Mouse (Mus musculus) thymus, postnatal 0 days (tissue): ENCODE measurements around the gene Prdm5. TPM values are rescaled to one million over a fixed set of nuclear protein-coding genes. Genes with fewer than 3 reads are reported as not detected.

ENCODE experiments used
- DNase-seq: peaks from one replicate; pipeline ENCODE4 v3.0.0-alpha.2; 2015; ENCODE audit warnings: low spot score
- polyA plus RNA-seq: library from polyadenylated mRNA; unstranded; fragments of >200 nt; fragmentation: Nextera tagmentation; extraction: Ambion mirVana; gene quantifications from 2 replicates; pipeline ENCODE4 v1.2.1, GENCODE M21; 2015

The Prdm5 gene
- polyA plus RNA-seq, 1 experiment from 2014 or later = 3.5 TPM

DNA sequence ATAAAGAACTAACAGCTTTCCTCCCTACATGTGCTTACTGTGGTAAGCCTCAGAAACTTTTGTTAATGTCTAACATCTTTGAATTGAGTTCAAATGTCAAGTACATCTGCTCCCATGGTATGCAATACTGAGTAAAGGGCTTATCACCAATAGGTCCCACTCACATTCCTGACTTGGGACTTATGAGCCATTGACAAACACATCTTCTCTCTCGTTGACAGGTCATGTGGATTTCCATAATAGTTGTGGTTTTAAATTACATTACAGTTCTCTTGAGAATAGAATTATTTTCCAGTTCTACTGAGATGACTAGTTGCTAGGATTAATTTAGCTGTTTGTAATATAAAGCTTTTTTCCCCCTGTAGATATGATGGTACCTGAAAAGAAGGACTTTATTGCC, 49.9 kb downstream of the Prdm5 start:
- DNase-seq = no peak

DNA sequence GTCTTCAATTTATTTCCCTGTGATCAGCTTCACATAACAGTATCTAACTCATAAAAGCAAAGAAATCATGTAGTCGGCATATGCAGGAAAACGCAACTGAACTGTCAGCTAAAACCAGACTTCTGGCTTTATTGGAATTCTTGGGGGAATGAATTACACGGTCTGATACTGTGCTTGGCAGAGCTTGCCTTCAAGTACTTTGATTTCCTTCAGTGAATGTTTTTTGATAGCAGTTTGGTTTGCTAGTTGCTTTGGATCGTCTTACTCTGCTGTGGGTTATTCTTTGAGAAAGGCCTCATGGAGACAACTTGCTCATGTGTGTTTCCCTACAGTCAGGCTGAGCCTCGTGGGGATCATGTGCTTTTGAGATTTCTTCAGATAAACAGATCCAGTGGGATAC, 52.7 kb downstream of the Prdm5 start:
- no peak for DNase-seq

DNA sequence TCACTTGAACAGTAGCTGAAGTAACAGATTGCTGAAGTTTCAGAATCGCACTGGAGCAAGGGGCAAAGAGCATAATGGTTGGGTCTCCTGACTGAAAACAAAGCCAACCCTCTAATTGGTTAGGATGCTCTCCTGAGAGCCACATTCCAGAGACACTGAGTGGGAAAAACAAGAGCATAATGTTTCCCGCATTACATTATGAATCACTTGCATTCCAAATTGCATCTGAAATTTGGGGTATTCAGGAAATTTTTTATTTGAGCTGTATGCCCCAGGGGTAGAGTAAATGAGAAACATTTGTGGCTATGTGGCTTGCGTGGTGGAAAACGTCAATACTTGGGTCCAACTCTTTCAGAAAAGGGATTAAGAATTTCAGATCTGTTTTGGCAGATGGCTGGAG, 55.2 kb downstream of the Prdm5 start:
- no peak for DNase-seq

DNA sequence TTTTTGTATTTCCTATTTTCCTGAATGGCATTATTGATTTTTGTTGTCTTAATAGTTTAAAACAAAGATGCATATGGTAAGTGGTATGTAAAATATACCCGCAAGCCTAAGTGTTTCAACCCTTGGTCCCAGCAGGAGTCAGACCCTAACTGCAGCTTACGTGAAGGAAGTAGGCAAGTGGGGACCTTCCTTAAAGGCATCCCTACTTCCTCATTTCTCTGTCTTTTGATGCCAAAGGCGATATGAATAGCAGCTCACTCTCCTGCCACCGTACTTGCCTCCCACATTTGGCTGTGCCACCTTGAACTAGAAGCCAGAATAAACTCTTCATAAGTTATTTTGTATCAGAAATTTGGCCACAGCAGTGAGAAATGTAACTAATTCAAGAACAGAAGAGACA, 63.8 kb downstream of the Prdm5 start:
- DNase-seq = no peak

DNA sequence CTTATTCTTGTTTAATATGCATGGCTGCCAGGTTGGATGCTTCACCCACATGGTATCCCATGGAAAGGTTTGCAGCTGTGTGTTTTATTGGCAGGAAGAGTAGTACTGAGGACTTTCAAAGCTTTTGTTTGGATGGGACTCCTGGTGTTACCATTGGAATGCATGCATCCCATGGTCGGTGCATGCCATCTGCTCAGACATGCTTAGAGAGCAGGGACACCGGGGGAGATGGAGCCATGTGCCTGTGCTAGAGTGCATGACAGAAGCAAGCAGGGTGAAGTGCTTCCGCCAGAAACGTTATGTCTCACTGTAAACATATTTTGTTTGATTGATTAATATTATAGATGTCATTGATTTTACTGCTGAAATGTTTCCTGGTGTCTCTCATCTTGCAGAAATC, 70.3 kb downstream of the Prdm5 start:
- DNase-seq = no peak

DNA sequence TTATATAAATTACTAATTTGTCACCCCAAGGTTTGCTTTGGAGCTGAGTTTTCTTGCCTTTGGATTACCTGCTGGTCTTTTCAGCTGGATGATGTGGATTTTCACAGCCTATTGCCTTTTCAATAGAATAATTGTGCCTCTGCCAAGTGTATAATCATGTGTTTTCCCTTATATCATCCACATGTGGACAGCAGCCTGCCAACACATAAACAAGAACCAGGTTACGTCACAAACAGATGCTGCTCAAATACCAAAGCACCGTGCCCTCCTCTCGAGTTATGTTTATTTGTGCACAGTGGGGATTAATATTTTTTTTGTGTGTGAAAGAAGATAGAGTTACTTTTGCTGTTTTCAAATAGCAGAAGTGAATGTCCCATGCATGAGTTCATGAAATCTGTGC, 70.9 kb downstream of the Prdm5 start:
- DNase-seq = no peak

DNA sequence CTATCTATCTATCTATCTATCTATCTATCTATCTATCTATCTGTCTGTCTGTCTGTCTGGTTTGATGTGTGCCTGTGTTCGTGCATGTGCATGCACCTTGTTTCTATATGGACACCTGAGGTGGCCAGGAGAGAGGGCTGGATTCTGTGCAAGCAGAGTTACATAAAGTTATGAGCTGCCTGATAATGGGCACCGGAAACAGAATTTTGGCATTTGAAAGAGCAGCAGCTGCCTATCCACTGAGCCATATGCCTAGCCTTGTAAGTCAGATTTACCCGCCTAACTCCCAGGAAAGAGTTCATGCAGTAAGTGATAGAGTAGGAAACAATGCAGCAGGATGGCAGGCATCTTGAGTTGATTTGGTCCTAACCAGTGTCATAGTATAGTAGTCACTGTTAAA, 71.4 kb downstream of the Prdm5 start:
- DNase-seq = no peak

DNA sequence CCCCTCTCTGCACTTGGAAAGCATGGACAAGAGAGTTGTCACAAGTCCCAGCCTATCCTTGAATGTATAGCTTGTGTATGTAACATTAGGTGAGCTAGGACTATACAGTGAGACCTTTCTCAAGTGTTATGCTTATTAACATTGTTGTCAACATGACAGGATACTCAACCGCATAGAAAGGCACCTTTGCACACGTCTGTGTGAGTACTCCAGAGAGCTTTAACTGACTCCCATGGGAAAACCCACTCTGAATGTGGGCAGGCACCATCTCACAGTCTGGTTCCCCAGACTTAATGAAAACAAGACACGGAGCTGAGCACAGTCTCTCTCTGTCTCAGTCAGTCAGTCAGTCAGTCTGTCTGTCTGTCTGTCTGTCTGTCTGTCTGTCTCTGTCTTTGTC, 75.2 kb downstream of the Prdm5 start:
- DNase-seq = no peak

DNA sequence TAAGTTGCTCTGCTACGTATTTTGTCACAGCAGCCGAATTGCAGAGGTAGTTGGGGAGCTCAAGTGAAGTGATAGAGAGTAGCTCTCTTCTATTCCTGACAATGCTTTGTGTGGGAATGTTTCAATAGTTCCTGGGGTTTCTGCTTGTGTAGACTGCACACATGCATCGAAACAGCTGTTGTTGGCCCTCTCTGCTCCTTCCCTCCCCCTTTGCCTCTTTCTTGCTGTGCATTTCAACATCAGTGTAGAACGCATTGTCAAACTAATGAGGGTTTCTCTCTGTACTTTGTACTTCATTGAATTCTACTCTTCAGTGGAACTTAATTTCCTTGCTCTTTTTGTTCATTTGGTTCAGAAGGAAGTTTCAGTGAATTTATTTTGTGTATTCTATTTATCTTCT, 75.8 kb downstream of the Prdm5 start:
- DNase-seq = no peak

DNA sequence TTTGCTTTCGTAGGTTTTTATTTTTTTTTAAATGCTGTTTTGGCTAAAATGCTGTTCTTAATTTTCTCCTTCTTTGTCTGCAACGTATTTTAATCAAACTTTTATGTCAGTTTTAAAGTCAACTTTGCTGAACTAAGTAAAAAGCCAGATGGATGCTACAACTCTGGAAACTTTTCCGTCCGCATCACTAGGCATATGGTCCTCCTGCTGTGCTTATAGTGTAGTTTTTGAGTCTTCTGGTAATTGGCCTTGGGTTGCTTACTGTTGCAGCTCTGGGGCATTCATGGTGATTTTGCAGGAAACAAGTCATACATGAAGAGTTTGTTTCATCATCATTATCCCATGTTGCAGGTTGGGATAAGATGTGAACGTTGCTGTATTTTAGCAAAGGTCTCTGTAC, 81.8 kb downstream of the Prdm5 start:
- DNase-seq = no peak

DNA sequence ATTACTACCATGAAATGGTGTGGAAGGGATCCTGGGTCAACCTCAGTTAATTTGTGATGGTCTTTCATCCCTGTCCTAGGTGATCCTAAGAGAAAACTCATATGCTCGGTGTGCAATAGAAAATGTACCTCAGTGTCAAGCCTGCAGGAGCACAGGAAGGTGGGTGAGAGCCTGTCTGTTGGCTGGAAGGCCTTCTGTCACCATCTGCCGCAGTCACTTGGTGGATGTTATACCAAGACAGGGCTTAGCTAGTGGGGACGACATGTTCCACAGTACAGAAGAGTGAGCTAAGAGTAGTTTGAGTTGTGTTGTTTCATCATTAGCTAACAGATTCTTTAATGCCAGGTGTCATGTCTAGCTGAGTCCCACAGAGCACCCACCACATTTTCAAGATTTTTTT, 84.0 kb downstream of the Prdm5 start:
- DNase-seq = no peak

DNA sequence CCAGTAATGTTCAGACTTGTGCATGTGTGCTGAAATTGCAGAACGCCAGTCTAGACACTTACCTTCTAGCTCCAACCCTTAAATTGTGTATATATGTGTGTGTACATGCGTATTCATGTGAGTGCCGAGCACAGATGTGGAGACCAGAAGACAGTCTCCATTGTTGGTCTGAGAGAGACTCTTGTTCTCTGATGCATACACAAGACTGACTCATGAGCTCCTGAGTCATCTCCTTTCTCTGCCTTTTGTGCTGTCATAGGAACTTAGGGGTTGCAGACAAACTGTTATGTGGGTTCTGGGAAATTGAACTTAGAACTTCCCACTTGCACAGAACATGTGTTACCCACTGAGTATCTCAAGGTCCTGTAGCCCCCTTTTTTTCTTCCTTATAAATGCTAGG, 85.4 kb downstream of the Prdm5 start:
- no peak for DNase-seq

DNA sequence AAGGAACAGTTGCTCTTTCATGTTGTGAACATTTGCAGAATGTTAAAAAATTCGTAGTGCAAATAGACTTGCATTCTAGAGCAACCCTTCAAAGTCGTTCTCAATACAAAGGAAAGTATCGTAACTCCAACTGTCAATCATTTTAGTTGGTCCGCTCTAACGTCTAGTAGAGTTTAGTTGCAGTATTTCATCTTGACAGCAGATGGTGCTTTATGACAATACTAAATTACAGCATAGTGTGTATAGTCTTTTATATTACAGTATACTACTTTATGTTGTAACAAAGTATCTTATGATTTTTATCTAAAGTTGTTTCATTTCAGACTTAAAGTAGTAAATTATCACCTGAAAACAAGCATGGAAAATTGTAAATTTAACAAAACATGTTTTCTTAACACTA, 86.1 kb downstream of the Prdm5 start:
- DNase-seq = peak; percentile 47

DNA sequence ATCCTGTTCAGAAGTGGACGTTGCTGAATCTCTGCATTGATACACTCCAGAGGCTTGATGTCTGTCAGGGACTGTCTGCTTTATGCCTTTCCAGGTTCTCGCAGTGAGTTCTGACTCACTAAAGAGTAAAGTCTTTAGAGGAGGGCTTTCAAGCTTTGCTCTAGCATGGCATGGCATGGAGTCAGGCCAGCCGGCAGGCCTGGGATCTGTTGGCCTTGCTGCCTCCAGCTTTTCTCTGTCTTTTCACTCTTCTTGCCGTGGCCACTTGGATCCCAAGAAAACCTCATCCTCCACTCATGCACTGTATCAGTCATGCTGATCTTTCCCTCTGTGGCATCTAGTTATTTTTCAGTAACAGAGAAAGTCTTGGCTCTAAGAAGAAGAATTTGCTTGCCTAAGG, 87.1 kb downstream of the Prdm5 start:
- no peak for DNase-seq

DNA sequence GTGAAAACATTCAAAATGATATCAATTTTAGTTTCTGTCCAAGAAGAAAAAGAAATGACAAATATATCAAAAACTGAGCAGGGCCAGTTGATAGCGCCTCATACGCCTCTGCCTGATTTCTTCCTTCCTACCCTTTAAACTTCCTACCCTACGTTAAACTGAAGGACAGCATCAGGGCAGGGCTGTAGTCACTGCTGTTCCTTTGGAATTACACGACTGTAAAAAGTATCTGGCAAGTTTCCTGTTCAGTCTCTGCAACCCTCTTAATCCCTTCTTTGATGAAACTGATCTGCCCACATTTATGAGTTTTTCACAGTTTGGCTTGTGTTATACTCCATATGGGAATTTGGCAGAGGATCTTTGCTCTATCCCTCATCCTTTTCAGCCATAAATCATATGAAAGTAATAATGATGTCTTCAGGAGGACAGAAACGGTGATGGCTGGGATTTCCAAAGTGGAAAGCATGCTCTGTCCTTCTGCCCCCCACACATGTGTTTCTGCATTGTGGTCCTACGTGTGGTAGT, 93.0 kb downstream of the Prdm5 start:
- DNase-seq = no peak

DNA sequence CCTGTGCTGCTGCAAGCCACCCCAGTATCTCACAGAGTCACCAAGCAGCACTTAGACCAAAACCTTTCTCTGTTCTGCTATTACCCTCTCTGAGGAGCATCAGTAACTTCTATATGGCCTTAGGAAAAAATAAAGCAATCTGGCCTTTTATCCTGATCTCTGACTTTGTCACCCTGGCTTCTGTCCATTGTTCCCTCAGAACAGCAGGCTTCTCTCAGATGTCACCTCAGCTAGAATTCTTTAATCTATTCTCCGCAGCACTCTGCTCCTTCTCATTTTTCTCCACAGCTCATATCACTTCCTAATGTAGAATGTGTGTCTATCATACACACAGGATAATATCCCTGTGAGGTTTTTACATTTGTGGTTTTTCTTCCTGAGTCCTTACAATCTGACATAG, 99.5 kb downstream of the Prdm5 start:
- no peak for DNase-seq

DNA sequence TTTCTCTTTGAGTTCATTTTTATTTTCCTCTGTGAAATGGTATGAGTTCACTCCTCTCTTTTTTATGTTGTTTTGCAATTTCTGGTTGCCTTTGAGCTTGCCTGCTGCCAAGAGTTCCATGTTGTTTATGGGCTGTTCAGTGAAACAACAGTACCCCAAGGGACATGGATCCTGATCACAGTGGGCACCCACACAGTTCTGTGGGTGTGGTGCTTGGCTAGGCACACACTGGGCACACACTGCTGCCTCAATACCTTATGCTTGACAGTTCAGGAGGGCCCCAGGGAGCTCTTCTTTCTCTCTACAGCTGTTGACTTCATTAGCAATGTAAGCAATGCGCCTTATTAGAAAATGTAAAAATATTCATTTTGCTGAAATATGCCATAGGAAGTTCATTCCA, 110.0 kb downstream of the Prdm5 start:
- DNase-seq = no peak

DNA sequence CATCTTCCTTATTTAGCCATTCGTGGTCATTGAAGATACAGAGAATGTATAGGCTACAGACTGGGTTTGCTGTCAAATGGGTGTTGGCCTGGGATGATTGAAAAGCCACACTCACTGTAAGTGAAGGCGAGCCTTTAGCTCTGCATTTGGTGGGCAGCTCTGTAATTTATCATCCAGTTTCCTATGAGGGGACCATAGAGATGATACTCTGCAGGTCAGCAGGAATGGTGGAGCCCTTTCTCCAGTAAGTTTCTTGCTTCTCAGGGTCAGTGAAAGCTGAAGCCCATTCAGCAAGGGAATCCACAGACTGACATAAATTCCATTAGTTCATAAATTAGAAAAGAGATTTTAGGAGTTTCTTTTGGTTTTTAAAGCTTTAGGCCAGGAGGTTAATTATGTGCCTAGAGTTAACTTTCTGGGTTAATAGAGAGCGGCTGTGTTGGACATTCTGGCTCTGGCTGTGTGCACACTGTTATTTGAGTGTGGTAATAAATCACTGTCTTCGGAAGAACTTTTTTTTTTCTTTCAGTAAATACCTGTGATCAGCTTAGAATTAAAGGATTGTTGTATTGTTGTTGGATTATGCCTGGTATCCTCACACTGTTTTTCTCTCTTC, 113.4 kb downstream of the Prdm5 start:
- no peak for DNase-seq

DNA sequence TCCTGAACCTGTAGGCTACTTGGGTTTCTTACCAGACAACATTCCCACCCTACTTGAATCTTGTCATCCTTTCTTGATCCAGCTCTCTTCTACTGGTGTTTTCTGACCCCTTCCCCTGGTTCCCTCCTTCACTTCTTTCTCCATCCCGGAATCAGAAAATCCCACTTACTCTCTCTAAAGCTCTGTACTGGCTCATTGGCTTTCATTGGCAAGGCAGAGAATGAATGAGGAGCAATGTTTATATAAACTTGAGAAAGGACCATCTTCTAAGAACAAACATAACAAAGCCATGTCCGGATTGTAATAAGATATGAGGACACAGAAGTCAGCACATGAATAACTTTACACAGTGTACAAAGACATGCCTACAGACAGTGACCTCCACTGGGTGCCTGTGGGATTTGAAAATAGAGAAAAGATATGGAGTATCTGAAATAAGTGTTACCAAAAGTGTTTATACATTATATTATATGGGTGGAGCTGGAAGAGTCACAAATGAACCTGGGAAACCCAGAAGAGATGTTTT, 127.9 kb downstream of the Prdm5 start:
- DNase-seq = no peak

DNA sequence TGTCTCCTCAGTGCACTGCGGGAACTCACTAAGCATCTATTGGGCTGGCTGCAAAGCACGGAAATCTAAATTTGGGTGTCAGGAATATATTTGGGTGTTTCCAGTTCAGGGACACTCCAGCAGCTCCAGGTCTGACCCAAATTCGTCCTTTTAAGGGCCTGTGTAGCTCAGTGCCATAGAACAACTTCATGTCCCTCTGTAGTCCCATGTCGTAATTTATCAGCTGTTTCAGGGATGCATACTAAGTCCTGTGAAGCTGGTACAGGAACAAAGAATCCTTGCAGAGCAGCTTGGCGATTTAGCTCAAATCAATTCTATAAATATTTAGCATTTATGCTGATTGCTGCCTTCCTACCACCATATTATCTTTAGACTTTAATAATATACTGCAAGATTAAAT, 136.6 kb downstream of the Prdm5 start:
- no peak for DNase-seq

DNA sequence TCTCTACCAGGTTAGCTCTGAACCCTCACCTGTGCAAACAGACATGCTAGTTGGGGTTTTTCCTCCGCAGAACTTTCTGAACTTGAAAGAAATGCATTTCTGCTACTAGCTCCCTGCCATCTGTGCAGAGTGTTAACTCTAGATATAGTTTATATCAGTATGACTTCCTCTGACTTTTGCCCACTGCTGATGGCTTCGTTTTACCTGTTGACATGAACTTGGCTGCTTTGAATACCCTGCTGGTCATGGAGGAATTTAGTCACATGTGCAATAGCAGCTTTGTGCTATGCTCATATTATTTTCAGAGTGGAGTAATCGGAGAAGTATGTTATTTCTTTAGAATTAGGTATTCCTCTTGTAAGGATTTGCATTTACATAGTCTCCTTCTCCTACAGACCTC, 142.9 kb downstream of the Prdm5 start:
- DNase-seq = no peak

DNA sequence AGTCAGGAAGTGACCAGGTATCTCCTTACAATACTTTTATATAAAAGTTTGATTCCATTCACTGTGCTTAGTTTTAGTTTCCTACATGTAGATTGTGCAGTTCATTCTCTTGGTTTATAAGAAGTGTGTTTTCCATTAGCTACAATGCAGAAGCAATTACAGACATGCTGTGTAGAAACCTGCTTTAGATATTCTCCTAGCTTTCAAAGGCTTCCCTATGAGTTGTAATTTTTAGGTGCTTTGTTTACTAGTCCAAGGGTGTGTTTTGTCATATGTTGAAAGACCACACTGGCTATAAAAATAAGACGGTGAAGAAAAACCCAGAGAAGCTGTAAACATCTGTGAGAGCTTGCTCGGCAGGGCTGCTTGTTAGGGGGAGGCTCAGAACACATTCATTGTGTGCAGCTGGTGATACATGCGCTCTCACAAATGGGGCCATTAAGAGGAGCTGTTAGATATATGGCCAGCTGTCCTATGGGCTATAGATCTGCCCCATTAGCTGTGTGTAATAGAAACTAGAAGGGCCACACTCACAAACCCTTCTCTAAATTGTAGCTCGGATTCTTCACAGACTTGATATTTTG, 144.8 kb downstream of the Prdm5 start:
- DNase-seq = no peak

DNA sequence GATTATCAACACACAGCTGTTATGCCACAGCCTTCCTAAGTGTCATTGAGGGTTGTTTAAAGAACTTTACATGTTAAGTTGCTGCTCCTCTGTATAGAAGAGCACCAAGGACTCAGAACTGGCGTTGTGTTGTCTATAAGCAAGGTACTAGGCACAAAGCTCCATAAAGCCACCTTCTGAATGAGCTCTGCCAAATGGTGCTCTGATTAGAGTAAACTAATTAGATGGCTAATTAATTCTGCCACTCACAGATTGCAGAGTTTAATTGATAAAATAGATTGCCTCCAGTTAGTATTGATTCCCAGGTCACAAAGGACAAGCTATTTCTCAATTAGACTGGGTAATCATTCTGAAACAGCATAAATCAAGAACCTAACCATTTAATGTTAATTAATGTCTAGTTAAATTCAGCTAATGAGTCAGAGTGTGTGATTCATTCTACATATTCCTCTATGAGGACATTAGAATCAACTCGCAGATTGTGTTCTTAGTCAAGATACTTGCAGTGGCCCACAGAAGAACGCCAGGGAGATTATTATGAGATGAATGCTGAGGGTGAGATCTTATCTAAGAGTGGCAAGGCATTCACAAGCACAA, 147.0 kb downstream of the Prdm5 start:
- DNase-seq = no peak
